Mouse (Mus musculus) kidney, adult 9 months (tissue): ENCODE data around the gene Gm5108.

Experiments used
- DNase-seq: peaks from one replicate; pipeline ENCODE4 v3.0.0; 2022

Gm5108 gene

GRCm38 (mm10) chr5:67941369-67941768, at the start of gene Gm5108:
Gene Gm5108, plus strand, starts transcription at chr5:67941669.
- no peak for DNase-seq

GRCm38 (mm10) chr5:67898921-67899320, 42.5 kb upstream of the Gm5108 start:
- no peak for DNase-seq

GRCm38 (mm10) chr5:67904555-67904954, 36.9 kb upstream of the Gm5108 start:
- no peak for DNase-seq

GRCm38 (mm10) chr5:67930584-67930983, 10.9 kb upstream of the Gm5108 start:
- no peak for DNase-seq

- DNase-seq = no peak
These were observed 9.8 kb upstream of the Gm5108 start for GRCm38 (mm10) chr5:67931623-67932022.

GRCm38 (mm10) chr5:67943199-67943598, 1.7 kb downstream of the Gm5108 start:
- DNase-seq = peak; percentile 34

GRCm38 (mm10) chr5:67944074-67944785, 2.8 kb downstream of the Gm5108 start:
- DNase-seq = no peak

- no peak for DNase-seq
These were observed 4.9 kb downstream of the Gm5108 start, which contains the start of gene Gm21905 for GRCm38 (mm10) chr5:67946321-67946720. Gene Gm21905, minus strand, starts transcription at chr5:67946421.

- peak; percentile 29 for DNase-seq
These were observed 5.5 kb downstream of the Gm5108 start for GRCm38 (mm10) chr5:67947006-67947405.

- no peak for DNase-seq
These were observed 6.6 kb downstream of the Gm5108 start for GRCm38 (mm10) chr5:67948074-67948473.

GRCm38 (mm10) chr5:67954097-67954496, 12.6 kb downstream of the Gm5108 start:
- no peak for DNase-seq

- DNase-seq = no peak
These were observed 14.0 kb downstream of the Gm5108 start for GRCm38 (mm10) chr5:67955486-67955885.

GRCm38 (mm10) chr5:67961708-67962629, 20.5 kb downstream of the Gm5108 start:
- DNase-seq = no peak

- DNase-seq = no peak
These were observed 28.1 kb downstream of the Gm5108 start for GRCm38 (mm10) chr5:67969536-67969935.

GRCm38 (mm10) chr5:67981946-67982526, 40.6 kb downstream of the Gm5108 start:
- DNase-seq = no peak

- DNase-seq = no peak
These were observed 49.0 kb downstream of the Gm5108 start for GRCm38 (mm10) chr5:67990426-67990825.

- DNase-seq = no peak
These were observed 61.1 kb downstream of the Gm5108 start for GRCm38 (mm10) chr5:68002611-68003010.

- DNase-seq = no peak
These were observed 62.4 kb downstream of the Gm5108 start for GRCm38 (mm10) chr5:68003904-68004303.

GRCm38 (mm10) chr5:68004419-68004818, 63.0 kb downstream of the Gm5108 start:
- no peak for DNase-seq

- no peak for DNase-seq
These were observed 65.6 kb downstream of the Gm5108 start for GRCm38 (mm10) chr5:68007074-68007473.

GRCm38 (mm10) chr5:68011569-68011968, 70.1 kb downstream of the Gm5108 start:
- no peak for DNase-seq

GRCm38 (mm10) chr5:68012618-68013017, 71.1 kb downstream of the Gm5108 start:
- DNase-seq = peak; percentile 89

- DNase-seq = no peak
These were observed 79.4 kb downstream of the Gm5108 start for GRCm38 (mm10) chr5:68020870-68021269.
